Mouse (Mus musculus): ENCODE results near the gene Vps37b. TPM values are rescaled to one million over a fixed set of nuclear protein-coding genes. Genes with fewer than 3 reads are reported as not detected.

Vps37b gene
- polyA plus RNA-seq (2012; rRNA removed) = 56.3 and 57.5 TPM in 2 replicates

DNA sequence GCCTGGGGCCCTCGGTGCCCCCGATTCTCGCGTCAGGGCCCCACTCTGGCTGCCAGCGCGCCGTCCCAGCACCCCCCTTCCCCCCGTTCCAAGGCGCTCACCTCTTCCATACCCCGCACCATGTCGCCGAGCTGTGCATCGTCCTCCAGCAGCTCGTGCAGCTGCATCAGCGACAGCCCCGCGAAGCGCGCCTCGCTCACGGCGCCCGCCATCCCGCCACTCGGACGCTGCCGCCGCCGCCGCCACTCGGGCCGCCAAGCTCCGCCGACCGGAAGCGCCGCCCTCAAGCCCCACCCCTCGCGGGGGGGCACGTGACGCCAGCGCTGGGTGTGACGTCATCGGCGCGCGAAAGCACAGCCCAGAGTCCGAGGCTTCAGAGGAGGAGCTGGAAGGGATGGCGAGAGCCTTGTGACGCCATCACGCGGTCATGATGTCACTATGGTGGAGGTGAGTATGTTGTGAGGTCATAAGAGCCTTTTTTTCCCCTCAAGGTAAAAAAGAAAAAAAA is at the start of gene Vps37b:
TSS of gene Vps37b (minus strand) at position 270 of the 508 bp plus-strand sequence.

DNA sequence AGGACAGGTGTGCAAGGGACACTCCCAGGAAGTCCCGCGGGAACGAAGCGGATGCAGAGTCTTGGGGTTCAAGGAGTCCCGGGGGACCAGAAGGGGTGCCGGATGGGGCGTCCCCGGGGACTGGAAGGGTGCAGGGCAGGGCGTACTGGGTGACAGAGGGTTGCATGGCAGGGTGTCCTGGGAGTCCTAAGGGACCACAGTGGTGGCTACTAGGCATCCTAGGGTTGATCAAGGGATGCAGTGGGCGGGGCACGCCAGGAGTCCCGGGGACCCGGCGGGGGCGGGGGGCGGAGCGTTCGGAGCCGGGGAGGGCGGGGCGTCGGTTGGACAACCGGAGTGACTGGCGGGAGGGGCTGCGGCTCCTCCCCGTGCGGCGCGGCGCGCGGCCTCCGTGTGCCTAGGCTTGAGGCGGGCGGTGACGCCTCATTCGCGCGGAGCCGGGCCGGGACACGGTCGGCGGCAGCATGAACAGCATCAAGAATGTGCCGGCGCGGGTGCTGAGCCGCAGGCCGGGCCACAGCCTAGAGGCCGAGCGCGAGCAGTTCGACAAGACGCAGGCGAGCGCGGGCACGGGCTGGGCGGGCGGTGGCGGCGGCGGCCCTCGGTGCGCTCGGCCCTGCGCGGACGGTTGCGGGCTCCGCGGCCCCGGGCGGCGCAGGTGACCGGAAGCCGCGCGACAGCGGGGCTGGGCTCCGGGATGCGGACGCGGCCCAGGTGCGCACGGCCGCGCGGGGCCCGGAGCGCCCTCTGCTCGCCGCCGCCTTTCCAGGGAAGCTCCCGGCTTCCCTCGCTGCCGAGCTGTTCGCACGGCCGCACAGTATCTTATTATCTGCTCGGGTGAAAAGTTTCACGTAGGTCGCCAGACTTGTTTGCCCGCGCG is 58.5 kb downstream of the Vps37b start, which contains the start of gene Hip1r:
TSS of gene Hip1r (plus strand) at position 330 of the 880 bp plus-strand sequence.

Other genes starting within 250 kb of the Vps37b start
- gene Hcar2, start 166.8 kb downstream of the Vps37b start, polyA plus RNA-seq (2012; rRNA removed) = 2.1 and 2.2 TPM in 2 replicates
- 5.4 and 6.8 TPM in 2 replicates for gene Hcar1, start 152.2 kb downstream of the Vps37b start, polyA plus RNA-seq (2012; rRNA removed)
- 6.8 and 13.4 TPM in 2 replicates for gene Denr, start 125.1 kb downstream of the Vps37b start, polyA plus RNA-seq (2012; rRNA removed)
- 0.89 and 0.93 TPM in 2 replicates for gene Gm43518, start 104.9 kb downstream of the Vps37b start, polyA plus RNA-seq (2012; rRNA removed)
- 3.3 and 4.8 TPM in 2 replicates for gene Ccdc62, start 101.6 kb downstream of the Vps37b start, polyA plus RNA-seq (2012; rRNA removed)
- gene Hip1r, start 58.6 kb downstream of the Vps37b start, polyA plus RNA-seq (2012; rRNA removed) = 25.7 and 39.0 TPM in 2 replicates
- gene Abcb9, start 63.5 kb upstream of the Vps37b start, polyA plus RNA-seq (2012; rRNA removed) = 5.8 and 5.9 TPM in 2 replicates
- 92.5 and 103 TPM in 2 replicates for gene Ogfod2, start 80.0 kb upstream of the Vps37b start, polyA plus RNA-seq (2012; rRNA removed)
- 34.2 and 35.1 TPM in 2 replicates for gene Arl6ip4, start 83.8 kb upstream of the Vps37b start, polyA plus RNA-seq (2012; rRNA removed)
- 155 and 173 TPM in 2 replicates for gene Pitpnm2, start 217.5 kb upstream of the Vps37b start, polyA plus RNA-seq (2012; rRNA removed)

All from ovary, adult 2 months (tissue).